29 mouse cellular contexts compared by ENCODE assay signal in genomic region chr13:53053211-53053610, GRCm38 (mm10).
A peak's percentile ranks its signal among the peaks of the same experiment; 100 is the strongest.
DNase-seq lines count a peak whose midpoint lies in the region; ATAC-seq and TF ChIP-seq lines count a peak whose summit lies in the region.
"Had no signal": no experiment of that assay in that cellular context is flagged by ENCODE, and none has a peak within 500 bp of the region (broad histone marks: within the 10 kb centered on the region; RNA-seq: fewer than 3 reads in every experiment).

No protein-coding gene starts in this region.

- H3K27me3 ChIP-seq in embryonic facial prominence, embryonic 14.5 days (replicated peaks; ENCODE audit: control insufficient read depth, insufficient read depth, low read length) = no peaks in the 10 kb centered on the region
- no peaks in the 10 kb centered on the region for H3K27me3 ChIP-seq in embryonic facial prominence, embryonic 10.5 days (replicated peaks; ENCODE audit: low read depth, poor library complexity, severe bottlenecking)
- no peaks in the 10 kb centered on the region for H3K27me3 ChIP-seq in forebrain, postnatal 0 days (ENCODE audit: insufficient read depth, low read length)
- H3K27me3 ChIP-seq: forebrain, embryonic 13.5 days; heart, embryonic 13.5 days; midbrain, embryonic 15.5 days; Patski; stomach, embryonic 15.5 days had no signal

- no peak overlapping the region for H3K27ac ChIP-seq in embryonic facial prominence, embryonic 14.5 days (replicated peaks; ENCODE audit: low read depth, low read length)
- no peak overlapping the region for H3K27ac ChIP-seq in embryonic facial prominence, embryonic 10.5 days (replicated peaks)
- H3K27ac ChIP-seq in forebrain, postnatal 0 days (ENCODE audit: low read depth, low read length) = no peak overlapping the region
- H3K27ac ChIP-seq: embryonic facial prominence, embryonic 15.5 days; forebrain, embryonic 13.5 days; heart, embryonic 13.5 days; liver, embryonic 14.5 days; macrophage; midbrain, embryonic 15.5 days; stomach, embryonic 15.5 days had no signal

- H3K36me3 ChIP-seq in embryonic facial prominence, embryonic 14.5 days (ENCODE audit: control insufficient read depth, insufficient read depth, low read length) = no peaks in the 10 kb centered on the region
- no peaks in the 10 kb centered on the region for H3K36me3 ChIP-seq in embryonic facial prominence, embryonic 10.5 days (replicated peaks)
- no peaks in the 10 kb centered on the region for H3K36me3 ChIP-seq in forebrain, postnatal 0 days (ENCODE audit: insufficient read depth)
- H3K36me3 ChIP-seq: embryonic facial prominence, embryonic 15.5 days; G1E; heart, embryonic 13.5 days; midbrain, embryonic 15.5 days; stomach, embryonic 15.5 days had no signal

- TF ChIP-seq CTCF in forebrain, postnatal 0 days (IDR thresholded peaks at IDR 0.05; ENCODE audit: low read depth) = no peak

- no peak overlapping the region for H3K4me3 ChIP-seq in embryonic facial prominence, embryonic 14.5 days (ENCODE audit: low read depth, low read length)
- H3K4me3 ChIP-seq in embryonic facial prominence, embryonic 10.5 days = no peak overlapping the region
- H3K4me3 ChIP-seq in forebrain, postnatal 0 days (ENCODE audit: low read depth, low read length) = no peak overlapping the region
- H3K4me3 ChIP-seq: embryonic facial prominence, embryonic 15.5 days; forebrain, embryonic 13.5 days; heart, embryonic 13.5 days; midbrain, embryonic 15.5 days; stomach, embryonic 15.5 days had no signal

- H3K4me2 ChIP-seq in embryonic facial prominence, embryonic 14.5 days (ENCODE audit: low read depth, low read length) = no peak overlapping the region
- H3K4me2 ChIP-seq in forebrain, postnatal 0 days (ENCODE audit: low read depth) = no peak overlapping the region
- H3K4me2 ChIP-seq: forebrain, embryonic 13.5 days; heart, embryonic 13.5 days; midbrain, embryonic 15.5 days; stomach, embryonic 15.5 days had no signal

- no peaks in the 10 kb centered on the region for H3K9me3 ChIP-seq in embryonic facial prominence, embryonic 14.5 days (ENCODE audit: control insufficient read depth, low read length)
- no peaks in the 10 kb centered on the region for H3K9me3 ChIP-seq in embryonic facial prominence, embryonic 10.5 days
- no peaks in the 10 kb centered on the region for H3K9me3 ChIP-seq in forebrain, postnatal 0 days (ENCODE audit: low read length)
- H3K9me3 ChIP-seq: embryonic facial prominence, embryonic 15.5 days; forebrain, embryonic 13.5 days; heart, embryonic 13.5 days; midbrain, embryonic 15.5 days; stomach, embryonic 15.5 days had no signal

- H3K4me1 ChIP-seq in embryonic facial prominence, embryonic 14.5 days (ENCODE audit: control insufficient read depth, insufficient read depth, low read length) = no peaks in the 10 kb centered on the region; the same call in 1 of the 2 replicates
- peaks cover 5% of the 10 kb centered on the region; the same call in 1 of the 2 replicates for H3K4me1 ChIP-seq in embryonic facial prominence, embryonic 10.5 days
- no peaks in the 10 kb centered on the region for H3K4me1 ChIP-seq in forebrain, postnatal 0 days (ENCODE audit: insufficient read depth)
- H3K4me1 ChIP-seq: forebrain, embryonic 13.5 days; heart, embryonic 13.5 days; midbrain, embryonic 15.5 days; stomach, embryonic 15.5 days had no signal

- H3K9ac ChIP-seq in embryonic facial prominence, embryonic 14.5 days (ENCODE audit: low read depth, low read length) = no peak overlapping the region
- H3K9ac ChIP-seq in forebrain, postnatal 0 days = no peak overlapping the region
- H3K9ac ChIP-seq: embryonic facial prominence, embryonic 15.5 days; forebrain, embryonic 13.5 days; heart, embryonic 13.5 days; liver, embryonic 14.5 days; midbrain, embryonic 15.5 days; stomach, embryonic 15.5 days had no signal

- 73% methylated on average over 8 of the region's 8 CpGs for WGBS in embryonic facial prominence, embryonic 14.5 days
- WGBS in embryonic facial prominence, embryonic 10.5 days = 90% methylated on average over 8 of the region's 8 CpGs
- WGBS in forebrain, postnatal 0 days = 89% methylated on average over 8 of the region's 8 CpGs

- ATAC-seq in embryonic facial prominence, embryonic 14.5 days (ENCODE audit: low read depth) = no peak
- ATAC-seq in forebrain, postnatal 0 days = no peak
- ATAC-seq: forebrain, embryonic 13.5 days; midbrain, embryonic 15.5 days; Patski had no signal

- peak; percentile 23 for DNase-seq in embryonic facial prominence, embryonic 14.5 days (ENCODE audit: low spot score)
- DNase-seq in embryonic facial prominence, embryonic 10.5 days (ENCODE audit: low spot score) = no peak
- DNase-seq in kidney, postnatal 4 days = peak; percentile 32 to 41
- DNase-seq in kidney, adult 8-10 months = no peak
- peak; percentile 41 for DNase-seq in testis, postnatal 10 days (ENCODE audit: low spot score)
- DNase-seq in testis, postnatal 14 days (ENCODE audit: low spot score) = no peak
- no peak for DNase-seq in forebrain, postnatal 0 days
- no peak for DNase-seq in gastrocnemius, postnatal 4 days (ENCODE audit: low spot score in 2 of 2)
- DNase-seq: adrenal gland, postnatal 25 days; cerebellum, adult 18-20 months; gastrocnemius, postnatal 25 days; heart, postnatal 10 days; kidney, adult 18-20 months; kidney, postnatal 36 days; liver; lung, adult 2 months; lung, postnatal 10 days; right cerebral cortex, postnatal 14 days; thymus, adult 18-20 months; thymus, postnatal 25 days had no signal

Comparison
In these comparisons a context has a peak if more than half of its experiments do, and no peak if none do; other contexts are left out.
1. DNase-seq: peak in embryonic facial prominence, embryonic 14.5 days (single experiment), kidney, postnatal 4 days (2 of 2) and testis, postnatal 10 days (single experiment); none in embryonic facial prominence, embryonic 10.5 days (single experiment), kidney, adult 8-10 months (0 of 2), testis, postnatal 14 days (single experiment), forebrain, postnatal 0 days (single experiment) and gastrocnemius, postnatal 4 days (0 of 2).